Mouse (Mus musculus): ENCODE measurements around the gene Fam161a. TPM values are rescaled to one million over a fixed set of nuclear protein-coding genes. Genes with fewer than 3 reads are reported as not detected.
"Not testable (repeated sequence)": the region's sequence is repeated elsewhere in the genome, so short reads cannot be mapped to it uniquely, and the experiment has no call there.

The Fam161a gene
- polyA plus RNA-seq, 1 experiment from 2014 or later = 4.8 TPM

DNA sequence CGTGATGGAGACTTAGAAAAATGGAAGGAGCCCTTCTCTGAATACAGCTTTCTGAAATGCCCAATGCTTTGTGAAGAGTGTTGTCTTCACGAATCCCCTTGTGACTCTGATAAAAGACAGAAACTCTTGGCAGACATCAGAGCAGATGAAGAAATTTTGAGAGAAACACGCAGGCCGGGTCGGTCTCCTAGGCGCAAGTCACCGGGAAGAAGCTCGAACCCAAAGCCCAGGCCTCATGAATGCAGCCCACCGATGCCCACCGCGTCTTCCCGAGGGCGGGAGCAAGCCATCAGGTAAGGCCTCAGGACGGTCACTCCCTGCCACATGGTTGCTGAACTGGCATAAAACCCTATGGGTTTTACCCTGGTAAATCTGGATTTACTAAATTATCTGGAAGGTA is 13.5 kb downstream of the Fam161a start:
- no peaks in the 10 kb centered on the region for H3K4me1 ChIP-seq (replicated peaks)
- no peak overlapping the region for H3K9ac ChIP-seq (replicated peaks)
- WGBS = 93% methylated on average over 14 of the region's 14 CpGs
- ATAC-seq = no peak
- H3K4me3 ChIP-seq (replicated peaks) = no peak overlapping the region
- H3K27me3 ChIP-seq = no peaks in the 10 kb centered on the region
- H3K36me3 ChIP-seq = no peaks in the 10 kb centered on the region
- H3K9me3 ChIP-seq = 0 out of 2 replicates have a peak, but pooled peaks cover 3% of the 10 kb centered on the region
- H3K27ac ChIP-seq = no peak overlapping the region
- no peak overlapping the region for H3K4me2 ChIP-seq (replicated peaks)

DNA sequence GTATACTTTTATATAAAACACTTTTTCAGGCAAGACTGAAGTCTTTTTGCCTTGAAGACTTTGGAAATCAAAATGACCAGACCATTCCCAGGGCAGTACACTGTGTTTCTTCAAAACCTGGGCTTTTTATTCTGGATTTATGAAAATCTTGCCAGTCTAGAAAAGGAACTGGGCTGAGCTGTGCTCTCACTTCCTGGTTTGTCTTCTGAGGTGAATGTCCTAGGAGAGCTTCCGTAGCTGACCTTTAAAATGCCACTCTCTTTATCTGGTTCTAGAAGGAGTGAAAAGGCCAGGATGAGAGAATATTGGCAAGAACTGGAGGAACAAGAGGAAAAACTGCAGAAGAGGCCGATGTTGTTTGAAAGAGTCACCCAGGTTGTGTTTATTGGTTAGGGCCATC is 15.8 kb downstream of the Fam161a start:
- no peak overlapping the region for H3K9ac ChIP-seq (replicated peaks)
- 0 out of 2 replicates have a peak, but pooled peaks cover 3% of the 10 kb centered on the region for H3K9me3 ChIP-seq
- 90% methylated on average over 2 of the region's 2 CpGs for WGBS
- H3K27me3 ChIP-seq = no peaks in the 10 kb centered on the region
- no peaks in the 10 kb centered on the region for H3K4me1 ChIP-seq (replicated peaks)
- H3K27ac ChIP-seq = no peak overlapping the region
- H3K4me2 ChIP-seq (replicated peaks) = no peak overlapping the region
- H3K4me3 ChIP-seq (replicated peaks) = no peak overlapping the region
- H3K36me3 ChIP-seq = no peaks in the 10 kb centered on the region
- ATAC-seq = no peak

DNA sequence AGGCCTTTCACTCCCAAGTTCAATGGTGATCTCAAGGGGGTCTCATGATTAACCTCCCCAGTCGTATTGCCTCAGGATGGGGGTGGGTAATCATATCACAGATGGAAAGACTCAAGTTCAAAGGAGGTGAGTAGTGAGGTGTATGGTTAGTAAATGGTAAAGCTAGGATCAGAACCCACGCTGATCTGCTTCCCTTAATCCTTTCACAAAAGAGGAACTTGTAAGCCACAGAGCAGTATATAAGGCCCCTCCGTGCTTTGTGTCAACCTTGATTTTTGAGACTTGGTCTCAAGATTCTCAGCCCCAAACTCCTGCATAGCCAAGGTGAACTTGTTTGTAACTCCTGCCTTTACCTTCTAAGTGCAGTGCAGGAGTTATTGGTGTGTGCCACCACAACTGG is 16.8 kb downstream of the Fam161a start:
- H3K4me1 ChIP-seq (replicated peaks) = no peaks in the 10 kb centered on the region
- no peaks in the 10 kb centered on the region for H3K27me3 ChIP-seq
- no peak overlapping the region for H3K4me2 ChIP-seq (replicated peaks)
- H3K27ac ChIP-seq = no peak overlapping the region
- H3K4me3 ChIP-seq (replicated peaks) = no peak overlapping the region
- no peaks in the 10 kb centered on the region for H3K36me3 ChIP-seq
- WGBS = 54% methylated on average over 3 of the region's 3 CpGs
- no peak overlapping the region for H3K9ac ChIP-seq (replicated peaks)
- no peaks in the 10 kb centered on the region for H3K9me3 ChIP-seq
- ATAC-seq = no peak

DNA sequence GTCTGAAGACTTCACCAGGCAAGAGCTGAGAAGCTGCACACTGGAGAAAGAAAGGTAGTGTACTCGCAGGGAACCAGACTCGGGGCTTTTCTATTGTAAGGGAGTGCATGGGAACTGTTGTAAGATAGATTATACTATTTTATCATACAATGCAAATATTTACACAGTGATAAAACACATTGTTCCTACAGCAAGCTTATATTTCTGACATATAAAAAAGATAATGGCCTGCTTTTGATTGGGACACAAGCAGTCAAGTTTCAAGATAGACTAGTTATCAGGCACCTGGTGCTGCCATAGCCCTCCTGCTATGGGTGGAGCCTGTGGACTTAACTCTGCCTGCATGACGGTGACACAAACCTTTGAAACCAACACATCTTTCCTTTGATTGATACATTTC is 21.6 kb downstream of the Fam161a start:
- Histone ChIP-seq H3K9me3 (no peaks in the 10 kb centered on the region), H3K36me3 (no peaks in the 10 kb centered on the region), H3K27me3 (no peaks in the 10 kb centered on the region), H3K27ac (no peak overlapping the region), H3K4me2 (replicated peaks) (no peak overlapping the region), H3K9ac (replicated peaks) (no peak overlapping the region), H3K4me3 (replicated peaks) (no peak overlapping the region), H3K4me1 (replicated peaks) (no peaks in the 10 kb centered on the region)
- no peak for ATAC-seq
- WGBS = 73% methylated on average over 3 of the region's 3 CpGs

DNA sequence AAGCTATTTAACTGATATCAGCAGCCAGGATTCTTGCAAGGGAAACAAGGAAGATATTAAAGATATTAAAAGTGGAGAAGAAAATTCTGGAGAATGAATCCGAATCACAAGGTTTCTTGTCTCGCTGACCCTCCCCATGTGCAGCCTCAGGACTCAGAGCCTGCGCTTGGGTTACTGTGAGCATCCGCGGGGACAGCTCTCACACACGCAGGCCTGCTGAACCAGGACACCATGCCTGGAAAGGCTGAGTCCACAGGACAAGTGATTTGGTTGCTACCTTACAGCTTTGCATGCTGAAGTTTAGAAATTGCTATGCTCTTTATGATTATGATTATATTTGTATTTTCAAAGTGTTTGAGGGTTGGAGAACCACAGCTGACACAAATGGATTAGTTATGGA is 22.1 kb downstream of the Fam161a start:
- Histone ChIP-seq H3K9me3 (no peaks in the 10 kb centered on the region), H3K27me3 (no peaks in the 10 kb centered on the region), H3K4me1 (replicated peaks) (no peaks in the 10 kb centered on the region), H3K36me3 (no peaks in the 10 kb centered on the region), H3K4me3 (replicated peaks) (no peak overlapping the region), H3K4me2 (replicated peaks) (no peak overlapping the region), H3K27ac (no peak overlapping the region), H3K9ac (replicated peaks) (no peak overlapping the region)
- 86% methylated on average over 6 of the region's 6 CpGs for WGBS
- ATAC-seq = no peak

DNA sequence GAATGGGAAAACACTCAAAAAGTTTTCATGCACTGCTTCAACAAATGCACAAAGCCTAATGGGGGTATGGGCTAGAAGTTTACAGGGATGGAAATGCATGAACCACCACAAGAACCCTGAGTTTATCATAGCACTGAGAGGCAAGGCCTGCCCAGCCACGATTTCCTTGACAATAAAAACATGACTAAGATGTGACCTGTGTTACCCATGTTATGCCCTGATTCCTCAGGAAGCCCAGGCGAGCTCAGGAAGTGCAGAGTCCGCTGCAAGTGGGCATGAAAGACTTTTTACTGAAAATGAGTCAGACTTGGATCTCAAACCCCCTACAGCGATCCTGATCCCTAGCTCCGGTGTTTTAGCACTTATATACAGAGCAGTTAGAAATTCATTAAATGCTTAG is 39.9 kb downstream of the Fam161a start:
- Histone ChIP-seq H3K27me3 (no peaks in the 10 kb centered on the region), H3K9ac (replicated peaks) (no peak overlapping the region), H3K9me3 (no peaks in the 10 kb centered on the region), H3K27ac (no peak overlapping the region), H3K36me3 (no peaks in the 10 kb centered on the region), H3K4me2 (replicated peaks) (no peak overlapping the region), H3K4me3 (replicated peaks) (no peak overlapping the region), H3K4me1 (replicated peaks) (0 out of 2 replicates have a peak, but pooled peaks cover 9% of the 10 kb centered on the region)
- ATAC-seq = no peak
- WGBS = 71% methylated on average over 5 of the region's 5 CpGs

DNA sequence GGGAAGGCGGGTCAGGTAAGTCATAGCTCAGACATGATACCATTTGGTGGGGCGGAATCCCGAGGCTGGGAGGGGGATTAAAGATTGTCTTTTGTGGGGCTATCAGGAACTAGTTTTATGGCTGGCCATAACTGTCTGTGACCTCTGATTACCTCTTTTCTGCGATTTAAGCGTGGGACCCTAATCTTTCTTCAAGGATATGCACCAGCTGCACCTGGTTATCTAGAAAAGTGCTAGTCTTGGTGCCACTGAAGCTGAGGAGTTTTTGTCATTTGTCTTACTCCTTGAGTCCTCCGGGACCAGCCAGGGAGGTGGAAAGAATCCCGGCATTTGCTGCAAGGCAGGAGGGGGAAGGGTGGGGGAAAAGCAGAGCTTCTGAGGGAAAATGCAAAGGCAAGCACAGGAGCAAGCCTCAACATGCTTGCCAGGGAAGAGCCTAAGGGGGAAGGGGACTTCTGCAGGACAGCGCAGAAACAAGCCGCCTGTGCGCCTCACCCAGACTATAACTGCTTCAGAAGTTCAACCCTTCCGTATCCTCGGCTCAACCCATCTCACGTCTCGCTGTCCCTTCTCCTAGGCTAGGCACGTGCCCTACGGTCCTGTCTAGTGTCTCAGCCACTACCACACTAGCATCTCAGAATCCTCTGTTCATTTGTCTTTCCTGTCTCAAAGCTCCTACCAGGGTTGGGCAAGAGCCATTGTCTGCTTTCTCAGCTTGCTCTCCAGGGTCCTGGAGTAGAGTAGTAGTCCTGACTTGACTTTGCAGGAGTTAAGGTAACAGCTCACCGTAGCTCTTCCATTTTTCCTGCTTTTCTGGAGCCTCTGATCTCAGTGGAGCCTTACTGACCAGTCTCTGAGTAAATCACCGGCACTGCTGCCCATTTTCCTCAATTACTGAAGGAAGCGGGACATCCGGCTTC is 40.6 kb downstream of the Fam161a start:
- 0 out of 2 replicates have a peak, but pooled peaks have one; percentile 11 for ATAC-seq
- Histone ChIP-seq H3K9me3 (no peaks in the 10 kb centered on the region), H3K27me3 (no peaks in the 10 kb centered on the region), H3K36me3 (no peaks in the 10 kb centered on the region), H3K4me1 (replicated peaks) (0 out of 2 replicates have a peak, but pooled peaks cover 9% of the 10 kb centered on the region), H3K4me2 (replicated peaks) (peak overlapping the region; percentile 34), H3K4me3 (replicated peaks) (no peak overlapping the region), H3K27ac (no peak overlapping the region), H3K9ac (replicated peaks) (no peak overlapping the region)
- WGBS = 53% methylated on average over 20 of the region's 20 CpGs

DNA sequence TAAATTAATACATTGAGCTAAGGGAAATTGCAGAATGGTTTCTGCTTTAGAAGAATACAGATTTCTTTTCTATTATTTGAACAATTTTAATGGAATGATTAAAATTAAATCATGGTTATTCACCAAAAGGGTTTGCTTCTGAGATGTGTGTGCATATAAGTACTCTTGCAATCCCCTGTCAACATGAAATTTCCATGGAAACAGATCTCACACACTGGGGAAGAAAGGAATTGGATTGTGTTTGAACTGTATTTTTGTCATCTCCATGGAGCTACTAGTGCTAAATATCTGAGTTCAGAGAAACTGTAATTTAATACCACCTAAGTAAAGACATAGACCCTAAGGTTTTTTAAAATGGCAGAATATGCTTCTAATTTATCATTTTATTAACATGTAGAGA is 42.3 kb downstream of the Fam161a start:
- no peak overlapping the region for H3K4me2 ChIP-seq (replicated peaks)
- no peaks in the 10 kb centered on the region for H3K36me3 ChIP-seq
- no peak for ATAC-seq
- H3K27me3 ChIP-seq = no peaks in the 10 kb centered on the region
- no peak overlapping the region for H3K9ac ChIP-seq (replicated peaks)
- H3K27ac ChIP-seq = no peak overlapping the region
- H3K9me3 ChIP-seq = no peaks in the 10 kb centered on the region
- H3K4me3 ChIP-seq (replicated peaks) = no peak overlapping the region
- 0 out of 2 replicates have a peak, but pooled peaks cover 9% of the 10 kb centered on the region for H3K4me1 ChIP-seq (replicated peaks)

DNA sequence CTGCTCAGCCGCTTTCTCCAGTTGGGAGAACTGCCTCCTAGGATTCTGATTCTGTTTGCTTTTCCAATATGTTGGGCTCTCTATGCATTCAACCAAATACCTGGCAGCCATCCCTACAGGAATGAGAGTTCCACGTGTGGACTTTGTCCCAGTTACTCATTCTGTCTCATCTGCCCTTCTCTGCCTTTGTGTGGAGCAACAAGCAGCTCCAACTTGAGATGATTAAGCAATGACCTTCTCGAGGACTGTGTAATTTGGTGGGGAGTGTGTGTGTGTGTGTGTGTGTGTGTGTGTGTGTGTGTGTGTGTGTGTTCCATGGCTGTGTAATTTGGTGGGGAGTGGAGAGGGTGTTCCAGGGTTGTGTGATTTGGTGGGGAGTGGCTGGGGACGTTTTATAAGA is 45.0 kb downstream of the Fam161a start:
- H3K27ac ChIP-seq = no peak overlapping the region
- 0 out of 2 replicates have a peak, but pooled peaks cover 9% of the 10 kb centered on the region for H3K4me1 ChIP-seq (replicated peaks)
- H3K27me3 ChIP-seq = no peaks in the 10 kb centered on the region
- no peaks in the 10 kb centered on the region for H3K9me3 ChIP-seq
- no peak overlapping the region for H3K4me2 ChIP-seq (replicated peaks)
- no peaks in the 10 kb centered on the region for H3K36me3 ChIP-seq
- no peak overlapping the region for H3K4me3 ChIP-seq (replicated peaks)
- 71% methylated on average over 4 of the region's 4 CpGs for WGBS
- no peak overlapping the region for H3K9ac ChIP-seq (replicated peaks)
- no peak for ATAC-seq

DNA sequence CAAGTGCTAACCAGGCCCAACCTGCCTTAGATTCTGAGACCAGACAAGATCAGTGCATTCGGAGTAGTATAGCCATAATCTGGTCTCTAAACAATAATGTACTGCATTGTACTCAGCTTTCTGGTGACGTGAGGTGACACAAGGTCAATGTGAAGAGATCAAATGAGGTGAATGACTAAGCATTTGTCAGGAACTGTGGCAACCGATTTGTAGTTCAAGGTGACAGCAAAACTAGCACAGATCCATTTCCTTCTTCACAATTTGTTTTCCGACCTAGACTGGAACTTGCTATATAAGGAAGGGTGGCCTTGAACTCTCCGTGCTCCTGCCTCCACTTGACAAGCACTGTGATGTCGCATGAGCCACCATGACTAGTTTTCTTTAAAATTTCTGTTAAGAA is 55.8 kb downstream of the Fam161a start:
- 81% methylated on average over 6 of the region's 6 CpGs for WGBS
- no peaks in the 10 kb centered on the region for H3K9me3 ChIP-seq
- no peak for ATAC-seq

DNA sequence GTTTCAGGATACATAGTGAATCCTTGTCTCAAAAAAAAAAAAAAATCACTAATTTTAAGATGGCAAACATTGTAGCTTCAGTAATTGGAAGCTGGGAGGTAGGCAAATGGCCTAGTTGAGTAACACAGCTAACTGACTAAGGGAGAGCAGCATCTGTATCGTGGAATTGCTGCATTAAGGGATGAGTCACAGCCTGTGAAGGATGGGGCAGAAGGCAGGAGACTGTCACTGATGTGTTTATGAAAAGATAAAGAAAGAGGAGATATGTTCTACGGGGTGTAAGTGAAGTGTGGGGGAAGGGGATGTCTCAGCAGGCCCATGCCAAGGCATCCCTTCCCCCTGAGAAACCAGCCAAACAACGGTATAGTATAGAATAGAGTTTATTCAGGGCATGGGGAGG is 56.5 kb downstream of the Fam161a start:
- H3K4me1 ChIP-seq (replicated peaks) = peaks cover 4% of the 10 kb centered on the region
- H3K9me3 ChIP-seq = no peaks in the 10 kb centered on the region
- H3K27ac ChIP-seq = no peak overlapping the region
- WGBS = 63% methylated on average over 3 of the region's 3 CpGs
- H3K27me3 ChIP-seq = no peaks in the 10 kb centered on the region
- no peak overlapping the region for H3K4me3 ChIP-seq (replicated peaks)
- H3K9ac ChIP-seq (replicated peaks) = no peak overlapping the region
- no peak for ATAC-seq
- no peaks in the 10 kb centered on the region for H3K36me3 ChIP-seq
- H3K4me2 ChIP-seq (replicated peaks) = no peak overlapping the region

More for the DNA sequence above, 55.8 kb downstream of the Fam161a start:
- Histone ChIP-seq H3K9ac (replicated peaks) (no peak overlapping the region), H3K4me1 (replicated peaks) (peaks cover 4% of the 10 kb centered on the region), H3K36me3 (no peaks in the 10 kb centered on the region), H3K27me3 (no peaks in the 10 kb centered on the region), H3K27ac (no peak overlapping the region), H3K4me3 (replicated peaks) (no peak overlapping the region), H3K4me2 (replicated peaks) (no peak overlapping the region)

DNA sequence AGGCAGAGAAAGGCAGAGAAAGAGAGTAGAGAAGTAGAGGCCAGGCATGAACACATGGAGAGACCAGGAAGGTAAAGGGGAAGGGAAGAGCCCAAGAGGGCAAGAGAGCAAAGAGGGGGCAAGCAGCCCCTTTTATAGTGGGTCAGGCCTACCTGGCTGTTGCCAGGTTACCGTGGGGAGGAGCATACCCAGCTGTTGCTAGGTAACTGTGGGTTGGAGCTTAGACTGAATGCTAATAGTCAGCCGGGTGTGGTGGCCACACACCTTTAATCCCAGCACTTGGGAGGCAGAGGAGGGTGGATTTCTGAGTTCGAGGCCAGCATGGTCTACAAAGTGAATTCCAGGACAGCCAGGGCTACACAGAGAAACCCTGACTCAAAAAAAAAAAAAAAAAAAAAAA is 56.9 kb downstream of the Fam161a start:
- not testable (repeated sequence) for H3K4me1 ChIP-seq (replicated peaks); H3K27ac ChIP-seq; H3K4me2 ChIP-seq (replicated peaks); H3K9me3 ChIP-seq; H3K27me3 ChIP-seq; H3K4me3 ChIP-seq (replicated peaks); ATAC-seq; H3K36me3 ChIP-seq; H3K9ac ChIP-seq (replicated peaks)
- 20% methylated on average over 3 of the region's 3 CpGs for WGBS
